ENCODE assay signal across 9 mouse cellular contexts in the genomic region with DNA sequence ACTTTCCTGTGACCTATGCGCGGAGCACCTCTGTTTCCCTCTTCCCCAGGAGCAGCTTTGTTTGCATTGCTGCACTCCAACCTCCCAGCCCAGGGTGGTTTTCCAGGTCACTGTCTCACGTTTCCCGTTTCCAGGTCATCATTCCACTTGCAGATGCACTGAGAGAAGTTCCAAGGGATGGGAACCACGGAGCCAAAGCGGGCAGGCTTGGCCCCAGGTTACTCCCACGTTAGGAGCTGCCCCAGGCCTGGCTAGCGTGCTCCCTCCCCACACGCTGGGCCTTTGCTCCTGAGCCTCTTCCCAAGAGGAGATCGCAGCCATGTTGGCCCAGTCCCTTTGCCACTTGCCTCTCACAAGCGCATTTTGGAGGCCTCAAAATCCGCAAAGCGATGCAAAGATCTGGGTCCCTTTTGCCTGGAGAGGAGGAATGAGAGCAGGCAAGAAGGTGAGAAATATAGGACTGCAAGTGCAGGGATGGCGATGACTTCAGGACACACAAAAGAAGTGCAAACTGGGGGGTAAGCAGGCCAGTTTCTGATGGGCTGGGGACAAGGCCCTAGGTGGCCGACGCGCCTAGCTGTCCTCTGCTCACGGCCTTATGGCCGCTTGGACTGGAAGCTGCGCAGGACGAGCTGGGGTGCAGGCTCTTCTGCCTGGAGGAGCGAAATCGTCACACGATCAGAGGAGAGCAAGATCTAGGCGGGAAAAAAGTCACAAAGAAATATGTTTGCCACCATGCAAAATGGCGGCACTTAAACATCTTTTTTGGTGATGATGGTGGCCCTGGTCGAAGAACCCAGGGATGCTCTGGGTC. TPM values are rescaled to one million over a fixed set of nuclear protein-coding genes. Genes with fewer than 3 reads are reported as not detected.
DNase-seq lines count a peak whose midpoint lies in the region; ATAC-seq and TF ChIP-seq lines count a peak whose summit lies in the region.
"Had no signal": no experiment of that assay in that cellular context is flagged by ENCODE, and none has a peak within 500 bp of the region (broad histone marks: within the 10 kb centered on the region; RNA-seq: fewer than 3 reads in every experiment).

No protein-coding gene starts in this region.

- TF ChIP-seq CTCF in brain, embryonic 14.5 days (IDR thresholded peaks at IDR 0.05; ENCODE audit: borderline replicate concordance, extremely low read depth, insufficient read depth, insufficient read length) = no peak

- H3K27ac ChIP-seq in hindbrain, embryonic 14.5 days = peak overlapping the region; percentile 81
- H3K27ac ChIP-seq in midbrain, embryonic 10.5 days (replicated peaks) = peak overlapping the region; percentile 100

- H3K9ac ChIP-seq in hindbrain, embryonic 14.5 days = peak overlapping the region; percentile 72

- peak overlapping the region; percentile 21 for H3K4me3 ChIP-seq in hindbrain, embryonic 14.5 days (replicated peaks; ENCODE audit: low read length)
- H3K4me3 ChIP-seq in midbrain, embryonic 10.5 days = peak overlapping the region; percentile 81

- peak; percentile 19; the same call in 1 of the 2 replicates for ATAC-seq in hindbrain, embryonic 14.5 days (ENCODE audit: low FRiP score)
- ATAC-seq in megakaryocyte, adult 5-6 weeks (ENCODE audit: poor library complexity, severe bottlenecking) = no peak

- no peaks in the 10 kb centered on the region for H3K36me3 ChIP-seq in hindbrain, embryonic 14.5 days (replicated peaks; ENCODE audit: control insufficient read depth, insufficient read depth)
- peaks cover 12% of the 10 kb centered on the region for H3K36me3 ChIP-seq in midbrain, embryonic 10.5 days

- no peaks in the 10 kb centered on the region for H3K9me3 ChIP-seq in hindbrain, embryonic 14.5 days (ENCODE audit: control insufficient read depth, low read length)
- no peaks in the 10 kb centered on the region for H3K9me3 ChIP-seq in midbrain, embryonic 10.5 days (replicated peaks)

- TF ChIP-seq POLR2A in brain, embryonic 14.5 days (IDR thresholded peaks at IDR 0.05; ENCODE audit: borderline replicate concordance, extremely low read depth, insufficient read depth, insufficient read length, poor library complexity, severe bottlenecking) = no peak

- peaks cover 60% of the 10 kb centered on the region for H3K4me1 ChIP-seq in hindbrain, embryonic 14.5 days (replicated peaks; ENCODE audit: control insufficient read depth, insufficient read depth, low read length)
- peaks cover 80% of the 10 kb centered on the region for H3K4me1 ChIP-seq in midbrain, embryonic 10.5 days

- H3K27me3 ChIP-seq in hindbrain, embryonic 14.5 days (ENCODE audit: control insufficient read depth, insufficient read depth, low read length) = no peaks in the 10 kb centered on the region
- no peaks in the 10 kb centered on the region for H3K27me3 ChIP-seq in midbrain, embryonic 10.5 days (ENCODE audit: low read depth, poor library complexity, severe bottlenecking)

- peak overlapping the region; percentile 95 for H3K4me2 ChIP-seq in hindbrain, embryonic 14.5 days (replicated peaks)

- WGBS in hindbrain, embryonic 14.5 days = 11% methylated on average over 27 of the region's 27 CpGs
- WGBS in midbrain, embryonic 10.5 days = 2% methylated on average over 27 of the region's 27 CpGs

- DNase-seq in cerebellum, postnatal 25 days = peak; percentile 34 to 49
- DNase-seq in cerebellum, adult 11 months = no peak
- DNase-seq in brain, embryonic 14.5 days (ENCODE audit: low read depth) = peak; percentile 80
- no peak for DNase-seq in hindbrain, embryonic 14.5 days (ENCODE audit: low spot score)
- DNase-seq in midbrain, embryonic 10.5 days (ENCODE audit: low spot score) = peak; percentile 70
- DNase-seq in adrenal gland, postnatal 4 days (ENCODE audit: low spot score in 2 of 2) = no peak
- DNase-seq in thymus, postnatal 25 days = no peak
- DNase-seq: lung, adult 18-20 months had no signal

RNA-seq across cellular contexts. Expression of gene A930004D18Rik, which starts 3.0 kb away (rescaled TPM):
- polyA plus RNA-seq in brain, embryonic 14.5 days (2012; rRNA removed) = 5.5 and 6.1 TPM in 2 replicates
- polyA plus RNA-seq in hindbrain, embryonic 14.5 days (2014; fragmentation: Nextera tagmentation; extraction: Ambion mirVana) = 5.7 and 6.3 TPM in 2 replicates
- 25.0 and 25.1 TPM in 2 replicates for polyA plus RNA-seq in midbrain, embryonic 10.5 days (2016; fragmentation: Nextera tagmentation; extraction: Ambion mirVana)
- total RNA-seq in megakaryocyte, adult 5-6 weeks (2015) = not detected in 2 replicates
- total RNA-seq in megakaryocyte, adult 5-6 weeks (2017) = 0.22 and 0.24 TPM in 2 replicates
- total RNA-seq in adrenal gland, postnatal 4 days (2021) = 1 to 10 TPM; 3.1 to 4.7 TPM

RNA-seq across cellular contexts. Expression of gene Skida1, which starts 8.3 kb away (rescaled TPM):
- 25.4 and 33.5 TPM in 2 replicates for polyA plus RNA-seq in brain, embryonic 14.5 days (2012; rRNA removed)
- 4.9 and 5.4 TPM in 2 replicates for polyA plus RNA-seq in hindbrain, embryonic 14.5 days (2014; fragmentation: Nextera tagmentation; extraction: Ambion mirVana)
- 19.3 and 22.7 TPM in 2 replicates for polyA plus RNA-seq in midbrain, embryonic 10.5 days (2016; fragmentation: Nextera tagmentation; extraction: Ambion mirVana)
- total RNA-seq in megakaryocyte, adult 5-6 weeks (2015) = 0.09 TPM in 1 of 2 replicates, not detected in the other
- not detected in 2 replicates for total RNA-seq in megakaryocyte, adult 5-6 weeks (2017)
- 10 to 100 TPM in 1 of 2 experiments, 1 to 10 TPM in 1; 9.9 to 11.3 TPM for total RNA-seq in adrenal gland, postnatal 4 days (2021)

RNA-seq across cellular contexts. Expression of gene Mllt10, which starts 14.5 kb away (rescaled TPM):
- 41.1 and 49.4 TPM in 2 replicates for polyA plus RNA-seq in brain, embryonic 14.5 days (2012; rRNA removed)
- polyA plus RNA-seq in hindbrain, embryonic 14.5 days (2014; fragmentation: Nextera tagmentation; extraction: Ambion mirVana) = 26.8 and 33.1 TPM in 2 replicates
- 66.9 and 71.0 TPM in 2 replicates for polyA plus RNA-seq in midbrain, embryonic 10.5 days (2016; fragmentation: Nextera tagmentation; extraction: Ambion mirVana)
- 41.5 and 50.7 TPM in 2 replicates for total RNA-seq in megakaryocyte, adult 5-6 weeks (2015)
- total RNA-seq in megakaryocyte, adult 5-6 weeks (2017) = 47.3 and 52.8 TPM in 2 replicates
- 10 to 100 TPM; 62.2 to 64.8 TPM for total RNA-seq in adrenal gland, postnatal 4 days (2021)

RNA-seq across cellular contexts. Expression of gene H2al2a, which starts 43.8 kb away (rescaled TPM):
- polyA plus RNA-seq in brain, embryonic 14.5 days (2012; rRNA removed) = 0.16 TPM in 1 of 2 replicates, not detected in the other
- not detected in 2 replicates for polyA plus RNA-seq in hindbrain, embryonic 14.5 days (2014; fragmentation: Nextera tagmentation; extraction: Ambion mirVana)
- polyA plus RNA-seq in midbrain, embryonic 10.5 days (2016; fragmentation: Nextera tagmentation; extraction: Ambion mirVana) = not detected in 2 replicates
- total RNA-seq in megakaryocyte, adult 5-6 weeks (2015) = not detected in 2 replicates
- total RNA-seq in megakaryocyte, adult 5-6 weeks (2017) = not detected in 2 replicates
- total RNA-seq in adrenal gland, postnatal 4 days (2021) = not detected

Comparison
In these comparisons a context has a peak if more than half of its experiments do, and no peak if none do; other contexts are left out.
1. DNase-seq: peak in cerebellum, postnatal 25 days (2 of 2), brain, embryonic 14.5 days (single experiment) and midbrain, embryonic 10.5 days (single experiment); none in cerebellum, adult 11 months (single experiment), hindbrain, embryonic 14.5 days (single experiment), adrenal gland, postnatal 4 days (0 of 2) and thymus, postnatal 25 days (single experiment).